Mouse (Mus musculus) stomach, embryonic 16.5 days (tissue): ENCODE results near the gene Arhgap23. TPM values are rescaled to one million over a fixed set of nuclear protein-coding genes. Genes with fewer than 3 reads are reported as not detected.

Source experiments
- ATAC-seq: fragments of 200-750 bp; cut with Nextera tagmentation; 2 replicates; pipeline ENCODE4 v1.8.0; 2017; ENCODE audit warnings: moderate number of reproducible peaks, moderate TSS enrichment; ENCODE audit not compliant: insufficient read depth, low FRiP score
- H3K27ac ChIP-seq: fragments of 300-500 bp; sonication (generic); 2 replicates; pipeline ENCODE4 v1.5.1; 2014; ENCODE audit warnings: low read length
- H3K27me3 ChIP-seq: fragments of 300-500 bp; sonication (generic); 2 replicates; pipeline ENCODE4 v1.6.1; 2014; ENCODE audit warnings: low read length, control low read depth, mixed read lengths; ENCODE audit not compliant: control insufficient read depth, insufficient read depth
- H3K36me3 ChIP-seq: fragments of 300-500 bp; sonication (generic); 2 replicates; pipeline ENCODE4 v1.6.1; 2014; ENCODE audit warnings: low read length; ENCODE audit not compliant: control insufficient read depth, insufficient read depth
- H3K4me1 ChIP-seq: fragments of 300-500 bp; sonication (generic); 2 replicates; pipeline ENCODE4 v1.6.1; 2014; ENCODE audit warnings: low read length, control low read depth, mixed read lengths; ENCODE audit not compliant: control insufficient read depth, insufficient read depth
- H3K4me2 ChIP-seq: fragments of 300-500 bp; sonication (generic); 2 replicates; pipeline ENCODE4 v1.6.1; 2014; ENCODE audit warnings: low read depth, low read length, mixed read lengths
- H3K4me3 ChIP-seq: fragments of 300-500 bp; sonication (generic); replicated peaks from 2 replicates; pipeline ENCODE4 v1.5.1; 2014; ENCODE audit warnings: mild to moderate bottlenecking, low read length
- H3K9ac ChIP-seq: fragments of 300-500 bp; sonication (generic); 2 replicates; pipeline ENCODE4 v1.6.1; 2014; ENCODE audit warnings: low read length
- H3K9me3 ChIP-seq: fragments of 300-500 bp; sonication (generic); replicated peaks from 2 replicates; pipeline ENCODE4 v1.6.1; 2016; ENCODE audit warnings: low read length, control low read depth; ENCODE audit not compliant: control insufficient read depth
- WGBS: fragments of 180-500 bp; shearing (Covaris S2); extraction: QIAGEN DNeasy Blood & Tissue Kit; methylation state at CpG from one replicate; pipeline ENCODE4 v1.1.7; 2014; 5-methylcytosine and 5-hydroxymethylcytosine counted together
- polyA plus RNA-seq: library from polyadenylated mRNA; unstranded; fragments of >200 nt; fragmentation: Nextera tagmentation; extraction: Ambion mirVana; gene quantifications from 2 replicates; pipeline ENCODE4 v1.2.1, GENCODE M21; 2015

Arhgap23 gene
- polyA plus RNA-seq, 1 experiment from 2014 or later: 4.4 TPM

GRCm38 (mm10) chr11:97462538-97462937 lies 47.2 kb downstream of the Arhgap23 start:
- no peak overlapping the region for H3K9ac ChIP-seq
- WGBS: 89% methylated on average over 6 of the region's 6 CpGs
- peaks cover 7% of the 10 kb centered on the region for H3K36me3 ChIP-seq
- H3K4me1 ChIP-seq: no peaks in the 10 kb centered on the region
- H3K27me3 ChIP-seq: no peaks in the 10 kb centered on the region
- no peak overlapping the region for H3K4me2 ChIP-seq
- H3K4me3 ChIP-seq: no peak overlapping the region
- no peak for ATAC-seq
- no peaks in the 10 kb centered on the region for H3K9me3 ChIP-seq
- no peak overlapping the region for H3K27ac ChIP-seq

DNA sequence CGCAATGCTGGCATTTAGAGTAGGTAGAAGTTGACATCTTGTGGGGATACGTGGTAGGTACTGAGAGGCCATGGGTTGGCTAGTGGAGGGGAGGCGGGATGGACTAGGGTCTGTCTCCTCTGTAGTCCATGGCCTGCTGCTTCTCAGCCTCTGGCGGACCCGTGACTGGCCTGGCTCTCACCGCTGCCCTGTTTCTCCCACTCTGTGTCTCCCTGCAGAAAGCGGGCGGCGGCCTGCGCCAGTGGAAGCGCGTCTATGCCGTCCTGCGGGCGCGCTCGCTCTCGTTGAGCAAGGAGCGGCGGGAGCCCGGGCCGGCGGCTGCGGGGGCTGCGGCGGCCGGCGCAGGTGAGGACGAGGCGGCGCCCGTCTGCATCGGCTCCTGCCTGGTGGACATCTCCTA lies 47.8 kb downstream of the Arhgap23 start:
- Histone ChIP-seq H3K9ac (no peak overlapping the region), H3K36me3 (peaks cover 7% of the 10 kb centered on the region), H3K4me1 (no peaks in the 10 kb centered on the region), H3K4me2 (no peak overlapping the region), H3K27me3 (no peaks in the 10 kb centered on the region), H3K27ac (no peak overlapping the region), H3K4me3 (no peak overlapping the region), H3K9me3 (no peaks in the 10 kb centered on the region)
- 69% methylated on average over 33 of the region's 33 CpGs for WGBS
- ATAC-seq: no peak

DNA sequence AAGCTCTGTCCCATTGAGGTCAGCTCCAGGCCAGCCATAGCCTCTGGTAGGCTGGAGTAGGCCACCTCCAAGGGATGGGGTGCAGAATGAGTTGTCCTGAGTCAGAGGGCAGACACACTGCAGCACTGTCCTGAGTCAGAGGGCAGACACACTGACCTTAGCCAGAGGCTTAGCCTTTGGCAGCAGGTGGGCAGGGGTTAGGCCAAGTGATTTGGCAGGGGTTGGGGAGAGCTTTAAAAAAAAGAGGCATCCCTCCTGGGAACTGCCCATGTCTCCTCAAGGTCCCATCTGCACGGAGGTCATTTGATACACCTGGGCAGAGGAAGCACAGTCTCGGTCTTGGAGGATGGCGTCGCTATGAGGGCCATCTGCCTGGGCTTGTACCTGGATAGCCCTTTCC lies 48.7 kb downstream of the Arhgap23 start:
- H3K9me3 ChIP-seq: no peaks in the 10 kb centered on the region
- H3K4me2 ChIP-seq: no peak overlapping the region
- ATAC-seq: no peak
- no peak overlapping the region for H3K4me3 ChIP-seq
- H3K9ac ChIP-seq: no peak overlapping the region
- no peak overlapping the region for H3K27ac ChIP-seq
- H3K4me1 ChIP-seq: no peaks in the 10 kb centered on the region
- H3K27me3 ChIP-seq: no peaks in the 10 kb centered on the region
- 88% methylated on average over 4 of the region's 4 CpGs for WGBS
- H3K36me3 ChIP-seq: peaks cover 7% of the 10 kb centered on the region

GRCm38 (mm10) chr11:97465957-97466356 lies 50.6 kb downstream of the Arhgap23 start:
- H3K27ac ChIP-seq: no peak overlapping the region
- 88% methylated on average over 12 of the region's 12 CpGs for WGBS
- no peak overlapping the region for H3K4me2 ChIP-seq
- no peaks in the 10 kb centered on the region for H3K9me3 ChIP-seq
- no peak for ATAC-seq
- H3K4me3 ChIP-seq: no peak overlapping the region
- no peaks in the 10 kb centered on the region; the same call in 1 of the 2 replicates for H3K36me3 ChIP-seq
- no peaks in the 10 kb centered on the region for H3K4me1 ChIP-seq
- no peaks in the 10 kb centered on the region for H3K27me3 ChIP-seq
- no peak overlapping the region for H3K9ac ChIP-seq

GRCm38 (mm10) chr11:97466444-97467160 lies 51.3 kb downstream of the Arhgap23 start:
- Histone ChIP-seq H3K4me2 (no peak overlapping the region), H3K27me3 (no peaks in the 10 kb centered on the region), H3K27ac (no peak overlapping the region), H3K4me1 (no peaks in the 10 kb centered on the region), H3K9me3 (no peaks in the 10 kb centered on the region), H3K4me3 (no peak overlapping the region), H3K9ac (no peak overlapping the region), H3K36me3 (no peaks in the 10 kb centered on the region; the same call in 1 of the 2 replicates)
- 74% methylated on average over 10 of the region's 10 CpGs for WGBS
- ATAC-seq: no peak

GRCm38 (mm10) chr11:97468639-97469287 lies 53.4 kb downstream of the Arhgap23 start:
- peaks cover 8% of the 10 kb centered on the region for H3K36me3 ChIP-seq
- ATAC-seq: peak; percentile 55
- H3K4me2 ChIP-seq: no peak overlapping the region
- H3K4me1 ChIP-seq: no peaks in the 10 kb centered on the region
- H3K9ac ChIP-seq: no peak overlapping the region
- H3K27ac ChIP-seq: no peak overlapping the region
- no peaks in the 10 kb centered on the region for H3K9me3 ChIP-seq
- no peak overlapping the region for H3K4me3 ChIP-seq
- 52% methylated on average over 14 of the region's 14 CpGs for WGBS
- H3K27me3 ChIP-seq: no peaks in the 10 kb centered on the region

GRCm38 (mm10) chr11:97469828-97470227 lies 54.5 kb downstream of the Arhgap23 start:
- H3K4me3 ChIP-seq: no peak overlapping the region
- no peak for ATAC-seq
- H3K27me3 ChIP-seq: no peaks in the 10 kb centered on the region
- WGBS: 94% methylated on average over 7 of the region's 7 CpGs
- no peaks in the 10 kb centered on the region for H3K9me3 ChIP-seq
- H3K36me3 ChIP-seq: peaks cover 9% of the 10 kb centered on the region
- no peak overlapping the region for H3K27ac ChIP-seq
- no peak overlapping the region for H3K4me2 ChIP-seq
- no peaks in the 10 kb centered on the region for H3K4me1 ChIP-seq
- no peak overlapping the region for H3K9ac ChIP-seq

DNA sequence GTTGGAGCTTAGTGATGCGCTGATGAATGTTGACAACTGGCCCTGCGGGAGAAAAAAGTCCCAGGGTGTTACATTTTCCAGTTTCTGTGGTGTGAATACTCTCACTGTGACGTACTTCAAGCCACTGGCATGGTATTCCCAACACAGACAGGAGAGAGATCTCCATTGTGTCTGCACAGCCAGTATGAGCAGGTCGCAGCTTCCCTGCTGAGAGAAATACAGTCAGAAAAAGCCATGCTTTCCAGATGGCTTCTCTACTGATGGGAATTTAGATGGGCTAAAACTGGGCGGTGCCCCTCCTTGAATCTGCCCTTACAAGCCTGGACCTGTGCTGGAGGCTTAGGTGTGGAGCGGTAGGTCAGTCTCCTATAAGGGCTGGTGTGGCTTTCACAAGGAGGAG lies 55.9 kb downstream of the Arhgap23 start:
- Histone ChIP-seq H3K4me3 (no peak overlapping the region), H3K27ac (no peak overlapping the region), H3K9me3 (no peaks in the 10 kb centered on the region), H3K4me2 (no peak overlapping the region), H3K36me3 (peaks cover 16% of the 10 kb centered on the region), H3K9ac (no peak overlapping the region), H3K4me1 (no peaks in the 10 kb centered on the region), H3K27me3 (no peaks in the 10 kb centered on the region)
- WGBS: 83% methylated on average over 6 of the region's 6 CpGs
- no peak for ATAC-seq

DNA sequence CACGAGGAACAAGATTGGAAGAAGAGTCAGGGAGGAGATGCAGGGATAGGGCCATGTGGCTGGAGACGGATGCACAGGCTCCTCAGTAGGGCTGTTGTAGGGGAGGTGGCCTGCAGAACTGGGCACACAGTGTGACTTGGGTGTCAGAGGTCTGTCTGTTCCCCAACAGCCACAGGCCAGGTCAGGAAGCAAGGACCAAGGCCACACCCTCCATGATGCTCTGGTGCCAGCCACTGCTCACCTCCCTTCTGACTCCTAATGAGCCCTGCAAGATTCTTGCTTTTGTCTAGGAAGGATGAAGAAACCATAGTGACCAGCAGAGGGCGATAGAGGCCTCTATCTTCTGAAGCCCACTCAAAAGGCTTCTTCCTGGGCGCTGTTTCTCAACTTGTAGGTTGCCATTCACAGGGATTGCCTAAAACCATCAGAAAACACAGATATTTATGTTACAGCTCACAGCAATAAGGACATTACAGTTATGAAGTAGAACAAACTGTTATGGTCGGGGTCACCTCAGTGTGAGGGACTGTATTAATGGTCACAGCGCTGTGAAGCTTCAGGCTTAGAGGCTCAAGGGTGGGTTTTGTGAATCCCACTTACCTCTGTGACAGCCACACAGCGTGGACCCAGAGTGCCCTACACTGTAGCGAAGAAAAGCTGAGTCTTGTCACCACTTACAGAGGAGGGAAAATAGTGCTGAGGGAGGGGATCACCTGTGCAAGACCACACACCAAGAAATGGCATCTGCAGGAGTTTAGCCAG lies 61.2 kb downstream of the Arhgap23 start:
- peaks cover 4% of the 10 kb centered on the region; the same call in 1 of the 2 replicates for H3K4me1 ChIP-seq
- H3K27me3 ChIP-seq: no peaks in the 10 kb centered on the region
- no peak overlapping the region for H3K4me2 ChIP-seq
- 61% methylated on average over 8 of the region's 8 CpGs for WGBS
- no peaks in the 10 kb centered on the region for H3K9me3 ChIP-seq
- no peak overlapping the region for H3K27ac ChIP-seq
- H3K36me3 ChIP-seq: peaks cover 22% of the 10 kb centered on the region
- no peak overlapping the region for H3K4me3 ChIP-seq
- ATAC-seq: no peak; the same call in 1 of the 2 replicates
- no peak overlapping the region for H3K9ac ChIP-seq
